Mouse (Mus musculus): ENCODE data around the gene Kif14. TPM values are rescaled to one million over a fixed set of nuclear protein-coding genes. Genes with fewer than 3 reads are reported as not detected.

The Kif14 gene
- polyA plus RNA-seq (2012; rRNA removed): 0.05 and 0.14 TPM in 2 replicates

DNA sequence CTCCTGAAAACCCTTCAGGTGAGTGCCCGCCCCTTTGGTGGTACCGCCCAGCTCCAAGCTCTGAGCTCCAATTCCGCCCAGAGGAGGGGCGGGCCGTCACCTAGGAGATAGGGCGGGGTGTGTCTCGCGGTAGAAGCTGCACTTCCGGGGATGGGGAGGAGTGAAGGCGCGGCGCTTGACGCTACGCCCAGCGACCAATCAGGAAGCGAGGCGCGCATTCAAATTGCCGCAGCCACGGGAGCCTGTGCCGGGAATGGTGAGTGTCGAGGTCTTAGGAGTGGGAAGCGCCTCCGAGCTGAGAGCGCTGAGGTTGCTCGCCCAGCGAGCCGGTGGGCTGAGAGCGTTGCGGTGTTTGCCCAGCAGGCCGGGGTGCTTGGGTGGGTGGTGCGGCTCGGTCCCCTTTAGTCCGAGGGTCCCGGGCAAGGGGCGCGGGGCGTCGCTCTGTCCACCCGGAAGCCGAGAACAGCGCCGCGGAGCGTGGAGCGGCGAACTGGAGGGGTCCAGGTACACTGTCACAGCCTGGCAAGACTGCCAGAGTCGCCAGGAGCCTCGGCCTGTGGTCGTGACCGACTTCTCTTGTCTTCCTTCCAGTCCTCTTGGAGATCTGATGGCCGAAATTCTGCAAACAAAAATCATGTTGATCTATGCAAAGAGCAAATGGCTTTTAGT is at the start of gene Kif14:
Gene Kif14 (plus strand): TSS at position 201 of the 669 bp plus-strand sequence.
- DNase-seq (ENCODE audit: low read depth): no peak

DNA sequence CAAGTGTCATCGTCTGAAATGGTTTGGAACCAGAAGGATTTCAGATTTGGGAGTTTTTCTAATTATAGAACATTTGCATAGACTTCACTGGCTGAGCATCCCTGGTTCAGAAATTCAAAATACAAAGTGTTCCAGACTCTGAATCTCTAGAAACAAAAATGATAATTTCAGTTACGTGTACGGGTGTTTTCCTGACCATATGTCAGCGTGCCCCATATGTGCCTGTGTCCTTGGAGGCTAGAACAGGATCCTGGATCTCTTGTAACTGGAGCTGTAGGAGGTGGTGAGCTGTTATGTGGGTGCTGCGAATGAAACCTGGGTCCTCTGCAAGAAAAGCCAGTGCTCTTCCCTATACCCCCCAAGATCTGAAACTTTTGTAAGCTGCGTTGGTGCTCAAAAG is 47.8 kb upstream of the Kif14 start:
- no peak for DNase-seq (ENCODE audit: low read depth)

DNA sequence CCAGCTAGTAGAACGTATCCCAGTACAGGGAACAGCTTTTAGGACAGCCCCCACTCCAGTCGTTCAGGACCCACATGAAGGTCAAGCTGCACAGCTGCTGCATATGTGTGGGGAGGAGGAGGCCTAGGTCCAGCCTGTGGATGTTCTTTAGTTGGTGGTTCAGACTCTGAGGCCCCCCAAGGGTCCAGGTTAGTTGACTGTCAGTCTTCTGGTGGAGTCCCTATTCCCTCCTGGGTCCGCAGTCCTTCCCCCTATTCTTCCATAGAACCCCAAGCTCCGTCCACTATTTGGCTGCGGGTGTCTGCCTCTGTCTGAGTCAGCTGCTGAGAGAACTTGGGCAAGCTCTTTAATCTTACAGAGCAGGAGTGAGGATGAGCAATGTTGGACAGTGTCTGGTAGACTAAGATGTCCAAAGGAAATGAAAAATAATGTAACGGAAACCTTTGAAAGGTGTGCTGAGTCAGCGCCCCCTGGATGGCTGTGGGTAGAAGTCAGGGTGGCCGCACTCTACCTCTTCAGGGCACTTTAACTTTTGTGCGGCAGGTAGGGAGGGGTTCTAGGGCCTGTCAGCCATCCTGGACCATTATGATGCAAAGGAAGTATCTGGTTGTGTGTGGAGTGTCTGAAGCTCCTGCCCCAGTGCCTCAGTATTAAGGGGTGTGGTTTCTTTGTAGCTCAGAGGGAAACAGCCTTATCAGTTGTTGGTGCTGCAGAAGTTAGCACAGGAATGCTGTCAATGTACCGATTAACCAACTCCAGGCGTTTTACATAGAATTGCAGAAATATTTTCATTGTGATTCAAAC is 38.8 kb upstream of the Kif14 start:
- DNase-seq (ENCODE audit: low read depth): no peak

GRCm38 (mm10) chr1:136428981-136429380 is 37.2 kb upstream of the Kif14 start:
- no peak for DNase-seq (ENCODE audit: low read depth)

DNA sequence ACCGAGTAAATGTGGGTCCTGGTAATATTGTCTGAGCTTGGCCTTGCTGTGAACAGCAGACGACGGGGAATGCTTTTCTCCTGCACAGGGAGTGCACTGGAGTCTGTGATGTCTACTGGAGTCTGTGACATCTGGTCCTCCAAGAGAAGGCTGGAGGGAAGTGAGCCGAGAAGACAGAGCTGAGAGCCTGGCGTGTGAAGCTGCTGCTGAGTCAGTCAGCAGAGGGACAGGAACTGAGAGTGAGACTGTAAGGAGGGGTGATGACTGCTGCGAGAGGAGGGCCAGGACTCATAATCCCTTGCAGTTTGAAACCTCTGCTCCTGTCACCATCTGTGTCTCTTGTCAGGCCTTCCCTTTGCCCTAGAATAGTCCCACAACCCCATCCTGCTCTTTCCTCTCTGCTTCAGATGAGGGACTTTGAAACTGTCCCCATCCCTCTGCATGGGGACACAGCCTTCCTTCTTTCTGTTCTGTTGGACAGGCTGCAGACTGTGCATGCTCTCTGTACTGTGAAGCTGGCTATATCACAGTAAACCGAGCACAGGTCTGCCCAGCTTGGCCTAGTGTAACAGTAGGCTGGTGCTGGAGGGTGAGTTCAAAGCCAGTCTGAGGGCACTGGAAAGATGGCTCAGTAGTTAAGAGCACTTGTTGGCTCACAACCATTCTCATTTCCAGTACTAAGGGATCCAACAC is 35.9 kb upstream of the Kif14 start:
- no peak for DNase-seq (ENCODE audit: low read depth)

- no peak for DNase-seq (ENCODE audit: low read depth)
Observed at GRCm38 (mm10) chr1:136440741-136441140, 25.4 kb upstream of the Kif14 start.

DNA sequence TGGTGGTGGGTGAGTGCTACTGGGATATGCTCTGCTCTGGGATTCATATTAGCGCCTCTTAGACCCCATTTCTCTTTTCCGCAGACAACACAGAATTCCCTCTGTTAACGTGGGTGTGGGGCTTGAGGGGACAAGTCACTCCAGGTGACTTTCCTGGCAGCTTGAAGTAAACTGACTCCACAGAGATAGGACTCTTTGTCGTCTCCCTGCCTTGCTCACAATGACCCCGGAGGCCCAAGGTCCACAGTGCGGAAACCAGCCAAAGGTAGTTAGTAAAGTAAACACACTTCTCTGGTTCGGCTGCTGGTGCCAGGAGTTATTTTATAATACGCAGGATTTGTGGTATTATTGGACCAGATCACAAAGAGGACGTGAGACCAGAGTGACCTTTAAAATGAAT is 23.3 kb upstream of the Kif14 start:
- no peak for DNase-seq (ENCODE audit: low read depth)

GRCm38 (mm10) chr1:136444555-136445255 is 21.4 kb upstream of the Kif14 start:
- no peak for DNase-seq (ENCODE audit: low read depth)

DNA sequence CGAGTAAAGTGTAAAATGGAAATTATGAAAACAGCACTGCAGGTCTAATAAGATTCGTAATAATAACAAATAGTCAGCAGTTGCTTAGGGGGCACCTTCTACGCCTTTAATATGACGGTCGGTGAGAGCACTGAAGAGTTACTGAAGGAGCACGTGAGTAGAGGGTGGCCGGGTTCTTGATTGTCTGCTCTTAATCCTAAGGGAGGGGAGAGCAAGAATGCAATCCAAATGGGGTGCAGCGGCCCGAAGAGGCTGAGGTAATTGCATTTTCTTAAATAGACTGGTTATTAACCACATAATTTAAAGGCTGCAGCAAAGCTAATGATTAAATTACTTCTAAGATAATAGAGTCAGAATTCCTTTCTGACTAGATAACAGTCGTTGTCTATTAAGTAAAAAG is 19.2 kb upstream of the Kif14 start:
- no peak for DNase-seq (ENCODE audit: low read depth)

DNA sequence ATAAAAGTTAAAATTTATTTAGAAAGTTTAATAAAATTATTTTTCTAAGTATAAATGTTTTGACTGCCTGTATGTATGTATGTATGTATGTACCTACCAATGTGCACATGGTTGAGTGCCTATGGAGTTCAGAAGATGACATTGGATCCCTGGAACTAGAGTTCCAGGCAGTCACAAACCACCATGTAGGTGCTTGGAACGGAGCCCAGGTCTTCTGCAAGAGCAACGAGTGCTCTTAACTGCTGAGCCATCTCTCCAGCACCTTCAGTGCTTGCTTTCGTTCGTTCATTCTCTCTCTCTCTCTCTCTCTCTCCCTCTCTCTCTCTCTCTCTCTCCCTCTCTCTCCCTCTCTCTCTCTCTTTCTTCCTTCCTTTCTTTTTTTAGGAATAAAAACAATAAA is 18.8 kb upstream of the Kif14 start:
- no peak for DNase-seq (ENCODE audit: low read depth)

DNA sequence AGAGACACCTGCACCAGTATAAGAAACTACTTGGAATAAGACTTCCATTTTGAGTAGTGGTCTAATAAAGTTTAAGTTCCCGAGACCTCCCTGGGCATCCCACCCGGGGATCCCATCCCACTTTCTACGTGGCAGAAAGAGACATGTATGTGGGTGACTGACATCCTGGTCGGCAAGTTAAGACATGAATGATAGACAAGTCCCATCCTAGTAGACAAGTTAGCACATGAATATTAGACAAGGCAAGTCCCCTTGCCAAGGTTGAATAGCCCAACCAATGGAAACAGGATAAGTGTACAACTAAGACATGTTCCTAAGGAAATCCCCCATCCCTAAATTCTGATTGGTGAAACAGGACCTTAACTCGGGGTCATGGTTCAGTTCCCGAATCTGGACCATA is 16.6 kb upstream of the Kif14 start:
- no peak for DNase-seq (ENCODE audit: low read depth)

GRCm38 (mm10) chr1:136450206-136450605 is 15.9 kb upstream of the Kif14 start:
- DNase-seq (ENCODE audit: low read depth): no peak

DNA sequence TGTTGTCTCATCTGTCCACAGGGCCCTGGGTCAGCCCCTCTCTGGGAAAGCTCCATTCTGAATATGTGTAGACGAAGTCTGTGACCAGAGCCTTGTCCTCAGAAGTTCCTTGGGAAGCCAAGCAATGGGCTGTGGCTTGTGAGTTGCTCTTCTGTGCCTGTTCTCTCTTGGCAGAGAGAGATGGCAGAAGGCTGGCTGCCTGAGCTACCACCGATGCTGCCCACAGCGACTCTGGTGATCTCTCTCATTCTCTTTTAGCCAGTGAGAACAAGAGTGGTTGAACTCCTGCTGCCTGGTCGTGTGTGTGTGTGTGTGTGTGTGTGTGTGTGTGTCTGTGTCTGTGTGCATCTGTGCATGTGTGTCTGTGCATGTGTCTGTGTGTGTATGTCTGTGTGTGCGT is 13.7 kb upstream of the Kif14 start:
- no peak for DNase-seq (ENCODE audit: low read depth)

GRCm38 (mm10) chr1:136455756-136456585 is 10.2 kb upstream of the Kif14 start:
- peak; percentile 96 for DNase-seq (ENCODE audit: low read depth)

GRCm38 (mm10) chr1:136456741-136457140 is 9.4 kb upstream of the Kif14 start:
- DNase-seq (ENCODE audit: low read depth): no peak

- DNase-seq (ENCODE audit: low read depth): no peak
Observed at GRCm38 (mm10) chr1:136457403-136457802, 8.7 kb upstream of the Kif14 start.

GRCm38 (mm10) chr1:136458691-136459245 is 7.4 kb upstream of the Kif14 start:
- no peak for DNase-seq (ENCODE audit: low read depth)

DNA sequence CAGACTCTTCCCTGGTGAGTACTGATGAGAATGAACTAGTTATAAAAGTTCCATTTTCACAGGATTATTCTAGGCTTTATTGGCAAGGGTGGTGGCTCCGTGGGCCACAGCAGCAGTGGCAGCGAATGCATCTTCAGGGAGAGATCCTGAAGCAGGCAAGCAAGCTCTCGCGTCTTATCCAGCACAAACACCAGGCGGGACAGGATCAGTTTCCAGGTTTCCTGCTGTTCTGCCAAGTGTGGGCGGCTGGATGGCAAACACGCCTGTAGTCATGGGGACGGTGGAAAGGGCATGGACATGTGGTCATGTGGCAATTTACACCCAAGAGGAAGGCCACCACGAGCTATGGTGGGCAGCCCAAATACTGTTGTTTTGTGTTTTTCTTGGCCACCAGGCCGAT is 3.7 kb upstream of the Kif14 start:
- no peak for DNase-seq (ENCODE audit: low read depth)

DNA sequence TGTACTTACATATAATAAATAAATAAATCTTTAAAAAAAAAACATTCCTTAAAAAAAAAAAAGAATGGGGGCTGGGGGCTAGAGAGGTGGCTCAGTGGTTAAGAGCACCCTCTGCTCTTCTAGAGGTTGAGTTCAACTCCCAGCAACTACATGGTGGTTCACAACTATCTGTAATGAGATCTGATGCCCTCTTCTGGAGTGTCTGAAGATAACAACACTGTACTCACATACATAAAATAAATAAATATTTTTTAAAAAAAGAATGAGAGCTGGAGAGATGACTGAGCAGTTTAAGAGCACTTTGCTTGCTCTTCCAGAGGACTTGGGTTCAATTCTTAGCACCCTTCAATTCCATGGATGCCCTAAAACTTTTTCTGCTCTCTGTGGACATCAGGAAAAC is 975 bp upstream of the Kif14 start:
- DNase-seq (ENCODE audit: low read depth): no peak

- DNase-seq (ENCODE audit: low read depth): no peak
Observed at GRCm38 (mm10) chr1:136469408-136469807, 3.3 kb downstream of the Kif14 start.

DNA sequence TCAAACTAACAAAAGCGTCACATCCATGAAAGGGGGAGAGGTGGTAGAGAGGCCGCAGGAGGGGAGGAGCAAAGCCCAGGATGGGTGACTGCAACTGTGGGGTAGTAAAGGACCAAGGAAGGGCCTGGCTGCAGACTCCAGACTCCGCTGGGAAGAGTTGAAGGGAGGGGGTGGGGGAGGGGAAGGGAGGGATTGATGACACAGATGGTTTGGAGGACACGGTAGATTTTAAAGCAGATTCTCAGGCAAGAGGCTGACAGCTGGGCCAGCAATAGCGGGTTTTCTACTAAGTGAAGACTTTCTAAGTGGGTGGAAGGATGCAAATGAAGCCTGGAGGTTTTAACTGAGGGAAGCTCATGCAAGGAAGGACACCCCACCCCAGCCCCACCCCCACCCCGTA is 4.3 kb downstream of the Kif14 start:
- no peak for DNase-seq (ENCODE audit: low read depth)
